Mouse (Mus musculus) frontal cortex, adult 2 months (tissue): ENCODE results near the gene Dqx1. TPM values are rescaled to one million over a fixed set of nuclear protein-coding genes. Genes with fewer than 3 reads are reported as not detected.
A peak's percentile ranks its signal among the peaks of the same experiment; 100 is the strongest.

Source experiments
- DNase-seq, 2 experiments: peaks; one replicate each; pipeline ENCODE4 v3.0.0; 2022; ENCODE audit warnings: low spot score in 1 of 2; ENCODE audit errors: extremely low spot score in 1 of 2
- polyA plus RNA-seq: library from polyadenylated mRNA; depleted of rRNA; stranded (reverse); fragments of >200 nt; gene quantifications from 2 replicates; pipeline ENCODE4 v1.2.3, GENCODE M21; 2012; rRNA removed

Gene Dqx1
- 0.76 and 0.97 TPM in 2 replicates for polyA plus RNA-seq

GRCm38 (mm10) chr6:83057790-83058189, at the start of gene Dqx1:
TSS of gene Dqx1 (plus strand) at chr6:83057844.
- DNase-seq = peak; percentile 43 to 50

GRCm38 (mm10) chr6:83008659-83009058, 49.0 kb upstream of the Dqx1 start:
- DNase-seq = no peak

GRCm38 (mm10) chr6:83010010-83010409, 47.6 kb upstream of the Dqx1 start:
- no peak for DNase-seq

GRCm38 (mm10) chr6:83011255-83011654, 46.4 kb upstream of the Dqx1 start:
- DNase-seq = no peak

GRCm38 (mm10) chr6:83011756-83012155, 45.9 kb upstream of the Dqx1 start:
- DNase-seq = no peak

GRCm38 (mm10) chr6:83013444-83013843, 44.2 kb upstream of the Dqx1 start:
- no peak for DNase-seq

GRCm38 (mm10) chr6:83014482-83015466, 42.9 kb upstream of the Dqx1 start:
- DNase-seq = no peak

GRCm38 (mm10) chr6:83015749-83016148, 41.9 kb upstream of the Dqx1 start:
- no peak for DNase-seq

GRCm38 (mm10) chr6:83017190-83017589, 40.5 kb upstream of the Dqx1 start:
- DNase-seq = no peak

GRCm38 (mm10) chr6:83019044-83019443, 38.6 kb upstream of the Dqx1 start:
- no peak for DNase-seq

- DNase-seq = no peak
These were observed 37.5 kb upstream of the Dqx1 start for GRCm38 (mm10) chr6:83020121-83020520.

GRCm38 (mm10) chr6:83020836-83021593, 36.6 kb upstream of the Dqx1 start:
- no peak for DNase-seq

- no peak for DNase-seq
These were observed 34.6 kb upstream of the Dqx1 start for GRCm38 (mm10) chr6:83023008-83023407.

- DNase-seq = no peak
These were observed 33.9 kb upstream of the Dqx1 start for GRCm38 (mm10) chr6:83023786-83024185.

- no peak for DNase-seq
These were observed 33.2 kb upstream of the Dqx1 start for GRCm38 (mm10) chr6:83024421-83024820.

- no peak for DNase-seq
These were observed 32.4 kb upstream of the Dqx1 start for GRCm38 (mm10) chr6:83025221-83025620.

GRCm38 (mm10) chr6:83027293-83027692, 30.4 kb upstream of the Dqx1 start:
- DNase-seq = no peak

GRCm38 (mm10) chr6:83027706-83028105, 29.9 kb upstream of the Dqx1 start:
- DNase-seq = no peak

- no peak for DNase-seq
These were observed 27.9 kb upstream of the Dqx1 start for GRCm38 (mm10) chr6:83029777-83030176.

GRCm38 (mm10) chr6:83031111-83031510, 26.5 kb upstream of the Dqx1 start:
- no peak for DNase-seq

- no peak for DNase-seq
These were observed 25.6 kb upstream of the Dqx1 start for GRCm38 (mm10) chr6:83031921-83032590.
